Mouse (Mus musculus) left cerebral cortex, adult 9 months (tissue): ENCODE measurements around the gene Wfdc3.

Experiments
- DNase-seq, 2 experiments: peaks; one replicate each; pipeline ENCODE4 v3.0.0; 2022; ENCODE audit warnings: low spot score in 2 of 2

Gene Wfdc3

DNA sequence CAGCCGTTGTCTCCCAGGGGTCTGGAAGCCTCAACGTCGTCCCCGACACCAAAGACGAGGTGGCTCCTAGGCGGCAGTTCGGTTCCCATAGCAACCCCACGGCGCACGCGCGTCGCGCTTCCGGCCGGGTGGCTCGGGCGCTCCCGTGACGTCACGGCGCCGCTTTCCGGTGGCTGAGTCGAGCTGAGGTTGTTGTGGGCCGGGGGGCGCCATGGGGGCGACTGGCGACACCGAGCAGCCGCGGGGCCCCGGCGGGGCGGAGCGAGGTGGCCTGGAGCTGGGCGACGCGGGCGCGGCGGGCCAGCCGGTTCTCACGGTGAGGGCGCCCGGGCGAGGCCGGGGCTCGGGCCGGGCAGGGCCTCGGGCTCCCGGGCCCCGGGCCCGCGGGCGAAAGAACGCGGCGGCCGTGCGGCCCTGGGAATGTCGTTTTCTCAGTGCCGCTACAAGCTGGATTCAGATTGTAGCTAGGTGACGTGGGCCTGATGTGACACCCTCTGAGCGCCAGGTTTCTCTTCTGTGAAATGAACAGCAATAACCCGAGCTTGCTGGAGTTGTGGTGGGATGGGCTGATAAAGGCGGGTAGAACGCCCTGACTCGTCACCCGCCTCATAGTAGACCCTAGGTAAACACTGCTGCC is at the start of gene Wfdc3, which contains the start of gene Dnttip1:
Gene Wfdc3, minus strand, starts transcription at position 89 of the 637 bp plus-strand sequence.
Gene Dnttip1, plus strand, starts transcription at position 141 of the 637 bp plus-strand sequence.
- peak; percentile 74 to 91 for DNase-seq

DNA sequence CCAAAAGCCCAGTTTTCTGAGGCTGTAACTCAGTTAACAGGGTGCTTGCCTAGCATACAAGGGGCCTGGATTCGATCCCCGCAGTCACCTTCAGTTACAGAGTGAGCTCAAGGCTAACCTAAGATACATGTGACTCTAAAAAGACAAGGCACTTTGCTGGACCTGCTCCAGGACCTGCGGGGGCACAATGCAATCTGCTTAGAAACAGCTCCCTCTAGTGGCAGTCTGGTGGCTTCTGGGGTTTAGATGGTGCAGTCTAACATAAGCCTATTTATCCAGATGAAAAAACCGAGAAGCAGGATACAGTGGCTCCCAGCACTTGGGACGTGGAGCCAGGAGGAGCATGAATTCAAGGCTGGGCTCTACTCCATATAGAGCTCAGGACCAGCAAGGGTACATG is 48.6 kb upstream of the Wfdc3 start:
- peak in 1 of 2 experiments; percentile 86 for DNase-seq

DNA sequence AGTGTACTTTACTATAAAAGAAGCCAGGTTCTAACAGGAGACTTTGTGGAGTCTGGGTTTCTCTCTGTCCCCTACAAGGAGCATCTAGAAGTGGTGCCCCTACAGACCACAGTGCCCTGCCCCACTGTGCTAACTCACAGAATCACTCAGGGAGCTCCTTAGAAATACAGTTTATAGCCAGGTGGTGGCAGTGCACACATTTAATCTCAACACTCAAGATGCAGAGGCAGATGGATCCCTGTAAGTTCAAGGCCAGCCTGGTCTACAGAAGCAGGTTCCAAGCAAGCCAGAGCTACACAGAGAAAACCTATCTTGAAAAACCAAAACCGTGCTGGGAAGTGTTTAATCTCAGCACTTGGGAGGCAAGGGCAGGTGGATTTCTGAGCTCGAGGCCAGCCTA is 48.0 kb upstream of the Wfdc3 start:
- DNase-seq: no peak

DNA sequence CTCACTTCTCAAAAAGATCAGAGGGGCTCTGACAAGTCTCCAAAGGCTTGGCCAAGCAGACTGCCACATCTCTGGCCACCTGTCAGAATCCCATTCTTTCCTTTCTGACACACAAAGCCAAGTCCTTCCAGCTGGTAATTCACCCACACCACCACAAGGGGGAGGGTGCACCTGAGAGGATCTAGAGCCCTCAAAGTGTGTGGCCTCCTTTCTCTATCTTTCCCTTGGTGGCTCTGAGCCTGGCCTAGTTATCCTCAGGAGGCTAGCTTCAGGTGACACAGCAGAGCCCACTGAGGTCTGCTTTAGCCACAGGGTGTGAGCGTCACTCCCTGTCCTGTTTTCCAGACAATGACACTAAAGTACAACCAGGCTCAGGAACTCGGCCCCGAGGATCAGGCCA is 47.5 kb upstream of the Wfdc3 start:
- DNase-seq: peak in 1 of 2 experiments; percentile 70

DNA sequence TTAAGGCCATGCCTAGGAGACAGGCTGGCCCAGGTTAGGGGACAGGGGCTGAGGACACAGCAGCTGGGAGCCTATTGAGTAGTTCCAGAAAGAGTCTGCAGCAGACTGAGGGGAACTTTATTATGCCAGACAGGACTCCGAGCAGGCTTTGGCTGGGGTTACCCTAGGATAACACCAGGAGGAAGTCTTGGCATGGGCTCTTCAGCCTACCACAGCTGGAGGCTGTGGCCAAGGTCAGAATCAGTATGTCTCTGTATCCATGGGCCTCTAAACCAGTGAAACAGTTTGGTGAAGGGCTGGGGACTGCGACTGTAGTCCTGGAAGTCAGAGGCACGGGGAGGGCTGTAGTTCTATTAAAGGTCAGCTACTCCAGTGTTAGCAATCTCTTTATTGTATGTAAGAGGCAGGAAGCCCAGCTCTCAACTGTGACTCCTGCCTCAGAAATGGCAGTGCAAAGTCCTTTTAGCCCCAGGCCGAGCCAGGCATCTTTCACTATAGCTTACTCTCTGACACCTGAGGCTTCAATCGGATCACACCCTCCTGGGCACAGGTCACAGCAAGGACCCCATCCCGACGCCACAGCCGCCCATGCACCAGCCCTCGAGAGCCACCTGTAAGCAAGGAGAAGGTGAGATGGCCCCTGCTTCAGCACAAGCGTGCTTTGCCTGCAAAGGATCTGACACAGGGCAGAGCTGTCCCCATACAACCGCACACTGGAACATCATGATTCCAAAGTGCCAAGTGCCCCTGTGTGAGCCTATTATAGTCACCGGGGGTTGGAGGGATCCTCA is 46.9 kb upstream of the Wfdc3 start:
- DNase-seq: no peak

DNA sequence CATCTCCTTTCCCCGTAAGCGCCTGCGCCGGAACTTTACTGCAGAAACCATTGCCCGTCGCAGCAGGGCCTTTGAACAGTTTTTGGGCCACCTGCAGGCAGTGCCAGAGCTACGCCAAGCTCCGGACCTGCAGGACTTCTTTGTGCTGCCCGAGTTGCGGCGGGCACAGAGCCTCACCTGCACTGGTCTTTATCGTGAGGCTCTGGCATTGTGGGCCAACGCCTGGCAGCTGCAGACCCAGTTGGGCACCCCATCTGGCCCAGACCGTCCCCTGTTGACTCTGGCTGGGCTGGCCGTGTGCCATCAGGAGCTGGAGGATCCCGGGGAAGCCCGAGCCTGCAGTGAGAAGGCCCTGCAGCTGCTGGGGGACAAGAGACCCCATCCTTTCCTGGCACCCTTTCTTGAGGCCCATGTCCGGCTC is 46.1 kb upstream of the Wfdc3 start:
- no peak for DNase-seq

DNA sequence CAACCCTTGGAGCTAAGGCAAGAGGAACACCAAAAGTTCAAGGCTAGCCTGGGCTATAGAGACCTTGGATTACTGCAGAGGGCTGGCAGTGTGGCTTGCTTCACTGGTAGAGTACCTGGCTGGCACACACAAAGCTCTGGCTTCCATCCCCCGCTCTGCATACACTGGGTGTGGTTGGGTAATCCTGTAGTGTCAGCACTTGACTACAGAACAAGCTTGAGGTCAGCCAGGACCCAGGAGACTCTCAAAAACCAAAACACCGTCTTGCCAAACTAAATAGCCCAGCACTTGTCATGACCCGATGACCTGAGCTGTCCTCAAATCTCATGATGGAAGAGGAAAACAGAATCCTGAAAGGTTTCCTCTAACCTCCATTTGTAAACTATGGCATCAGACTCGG is 44.7 kb upstream of the Wfdc3 start:
- DNase-seq: no peak

DNA sequence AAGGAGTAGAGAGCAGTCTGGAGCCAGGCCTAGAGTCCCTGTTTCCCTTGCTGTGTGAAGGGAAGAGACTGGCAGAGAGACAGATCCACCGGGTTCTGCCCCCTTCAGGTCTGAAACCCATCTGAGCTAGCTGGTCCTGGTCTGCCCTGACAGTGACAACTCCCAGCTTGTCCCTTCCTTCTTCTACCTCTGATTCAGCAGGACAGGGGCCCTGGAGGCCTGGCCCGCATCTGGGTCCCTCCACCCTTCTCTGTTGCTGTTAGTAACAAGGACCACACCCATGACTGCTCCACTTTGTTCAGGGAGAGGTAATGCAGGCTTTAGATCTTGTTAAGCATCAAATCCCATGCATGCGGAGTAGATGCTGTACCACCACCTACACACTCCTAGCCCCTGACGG is 42.7 kb upstream of the Wfdc3 start:
- DNase-seq: no peak

DNA sequence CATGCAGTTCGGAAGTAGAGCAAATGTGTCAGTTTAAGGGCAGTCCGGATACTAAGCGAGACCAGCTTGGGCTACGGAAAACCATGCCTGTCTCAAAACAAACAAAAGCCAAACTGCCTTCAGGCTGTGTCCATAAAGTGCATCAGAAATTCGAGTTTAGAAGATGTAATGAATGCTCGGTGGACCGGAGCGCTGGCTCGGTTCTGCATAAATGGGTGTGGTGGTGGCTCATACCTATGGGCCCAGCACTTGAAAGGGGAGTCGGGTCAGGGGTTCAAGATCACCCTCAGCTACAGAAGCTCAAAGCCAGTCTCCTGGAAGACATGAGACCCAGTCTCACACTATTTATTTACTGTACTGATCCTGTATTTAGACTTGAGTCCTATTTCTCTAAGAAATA is 42.0 kb upstream of the Wfdc3 start:
- DNase-seq: no peak

DNA sequence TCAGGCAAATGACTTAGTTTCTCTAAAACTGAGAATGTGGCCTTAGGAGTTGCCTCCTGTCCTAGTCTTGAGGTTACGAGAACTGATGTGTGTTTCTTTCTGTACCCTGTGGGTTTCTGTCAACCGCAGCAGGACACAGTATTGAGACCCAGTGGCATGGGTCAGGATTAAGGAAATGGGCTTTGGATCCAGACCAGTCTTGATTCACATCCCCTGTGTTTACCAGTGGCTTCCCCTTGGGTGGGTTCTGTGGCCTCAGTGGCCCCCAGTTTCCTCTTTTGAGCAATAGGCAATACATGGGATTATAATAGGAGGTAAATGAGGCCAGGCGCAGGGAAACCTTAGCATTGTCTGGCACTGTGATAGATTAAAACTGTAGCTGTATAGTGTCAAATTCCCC is 41.3 kb upstream of the Wfdc3 start:
- no peak for DNase-seq

DNA sequence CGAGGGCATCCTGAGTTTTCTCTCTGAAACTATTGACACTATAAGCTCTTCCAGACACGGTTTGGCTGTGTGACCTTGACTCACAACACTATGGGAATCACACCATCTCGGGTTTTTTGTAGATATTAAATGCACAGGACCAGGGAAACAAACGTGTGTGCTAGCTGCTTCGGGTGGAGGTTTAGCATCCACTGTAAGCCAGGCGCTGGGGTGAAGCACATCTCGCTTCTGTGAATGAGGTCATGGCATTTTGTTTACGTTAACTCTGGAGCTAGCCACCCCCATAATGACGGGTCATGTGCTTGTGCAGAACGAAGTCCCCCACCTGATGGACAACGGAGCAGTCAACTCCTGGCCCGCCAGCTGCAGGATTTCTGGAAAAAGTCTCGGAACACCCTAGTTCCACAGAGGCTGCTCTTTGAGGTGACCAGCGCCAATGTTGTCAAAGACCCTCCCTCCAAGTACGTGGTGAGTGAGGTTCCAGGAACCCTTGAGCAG is 40.7 kb upstream of the Wfdc3 start:
- DNase-seq: no peak

DNA sequence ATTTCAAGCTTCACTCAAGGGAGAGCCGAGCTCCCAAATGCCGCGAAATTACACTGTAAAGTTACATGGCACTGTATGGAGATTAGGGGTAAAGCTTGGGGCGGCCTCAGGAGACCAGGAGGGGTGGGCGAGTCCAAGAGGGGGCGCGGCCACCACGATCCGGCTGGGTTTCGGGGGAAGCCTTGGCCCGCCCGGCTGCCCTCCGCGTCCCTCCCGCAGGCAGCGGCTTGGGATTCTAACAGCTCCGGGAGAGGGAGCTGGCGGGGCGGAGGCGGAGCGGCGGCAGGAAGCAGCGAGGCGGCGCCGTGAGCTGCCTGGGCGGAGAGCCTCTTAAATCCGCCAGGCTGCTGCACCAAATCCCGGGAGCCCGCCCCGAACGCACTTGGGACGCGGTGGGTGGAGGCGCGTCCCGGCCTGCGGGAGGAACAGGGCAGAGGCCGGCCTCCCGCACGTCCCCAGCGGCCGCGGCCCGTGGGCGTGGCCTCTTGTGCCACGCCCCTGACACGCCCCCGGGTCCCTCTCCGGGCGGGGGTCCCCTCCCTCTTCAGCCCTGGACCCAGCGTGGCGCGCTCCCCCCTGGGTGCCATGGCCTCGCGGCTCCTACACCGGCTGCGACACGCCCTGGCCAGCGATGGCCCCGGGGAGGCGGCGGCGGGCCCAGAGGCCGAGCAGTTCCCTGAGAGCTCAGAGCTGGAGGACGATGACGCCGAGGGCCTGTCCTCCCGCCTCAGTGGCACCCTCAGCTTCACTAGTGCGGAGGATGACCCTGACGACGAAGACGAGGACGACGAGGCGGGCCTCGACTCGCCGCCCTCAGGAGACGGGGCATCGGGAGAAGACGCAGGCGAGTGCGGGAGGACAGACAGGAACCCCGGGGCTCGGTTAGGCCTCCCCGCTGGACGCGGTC is 40.0 kb upstream of the Wfdc3 start, which contains the start of gene Snx21:
Gene Snx21, plus strand, starts transcription at position 343 of the 907 bp plus-strand sequence.
- DNase-seq: peak; percentile 70 to 87

DNA sequence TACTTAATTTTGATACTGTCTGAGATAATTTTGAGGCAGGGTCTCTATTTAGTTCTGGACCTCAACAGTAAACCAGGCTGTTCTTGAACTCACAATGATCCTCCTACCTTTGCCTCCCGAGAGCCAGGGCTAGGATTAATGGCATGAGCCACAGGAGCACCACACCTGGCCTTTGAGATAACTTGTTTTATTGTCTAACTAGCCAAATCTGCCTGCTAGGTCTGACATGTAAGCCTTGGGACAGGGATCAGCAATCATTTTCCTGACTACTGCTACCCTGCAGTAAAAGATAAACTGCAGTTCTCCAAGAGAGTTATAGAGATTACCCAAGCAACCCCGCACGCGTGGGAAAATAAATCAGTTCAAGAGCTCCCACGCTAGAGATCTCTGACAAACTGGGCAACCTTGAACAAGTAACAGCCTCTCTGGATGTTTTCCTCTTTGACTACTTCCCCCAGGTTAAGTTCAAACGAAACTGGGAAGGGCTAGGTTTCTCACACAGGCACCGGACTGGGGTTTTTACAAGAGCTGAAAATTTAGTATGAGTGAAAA is 39.2 kb upstream of the Wfdc3 start:
- no peak for DNase-seq

DNA sequence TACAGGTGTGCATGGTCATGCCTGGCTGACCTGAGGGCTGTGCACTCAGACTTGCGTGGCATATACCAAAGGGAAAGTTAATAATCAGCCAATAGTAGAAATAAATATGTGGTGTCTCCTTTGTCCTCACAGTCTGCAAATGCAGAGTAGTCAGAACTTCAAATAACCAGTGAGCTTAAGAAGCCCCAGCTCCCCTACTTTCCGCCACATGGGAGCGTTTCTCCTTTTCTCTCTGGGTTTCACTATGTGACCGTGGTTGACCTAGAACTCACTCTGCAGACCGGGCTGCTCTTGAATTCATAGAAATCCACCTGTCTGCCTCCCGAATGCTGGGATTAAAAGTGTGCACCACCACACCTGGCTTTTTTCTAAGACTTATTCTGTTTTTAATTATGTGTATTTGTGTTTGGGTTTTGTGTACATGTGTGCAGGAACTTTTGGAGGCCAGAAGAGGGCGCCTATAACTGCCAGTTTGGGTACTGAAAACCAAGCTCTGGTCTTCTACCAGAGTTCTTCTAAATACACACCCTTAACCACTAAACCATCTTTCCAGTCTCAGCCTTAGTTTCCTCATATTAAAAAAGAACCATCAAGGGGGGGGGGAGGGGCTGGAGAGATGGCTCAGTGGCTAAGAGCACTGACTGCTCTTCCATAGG is 38.3 kb upstream of the Wfdc3 start:
- no peak for DNase-seq

DNA sequence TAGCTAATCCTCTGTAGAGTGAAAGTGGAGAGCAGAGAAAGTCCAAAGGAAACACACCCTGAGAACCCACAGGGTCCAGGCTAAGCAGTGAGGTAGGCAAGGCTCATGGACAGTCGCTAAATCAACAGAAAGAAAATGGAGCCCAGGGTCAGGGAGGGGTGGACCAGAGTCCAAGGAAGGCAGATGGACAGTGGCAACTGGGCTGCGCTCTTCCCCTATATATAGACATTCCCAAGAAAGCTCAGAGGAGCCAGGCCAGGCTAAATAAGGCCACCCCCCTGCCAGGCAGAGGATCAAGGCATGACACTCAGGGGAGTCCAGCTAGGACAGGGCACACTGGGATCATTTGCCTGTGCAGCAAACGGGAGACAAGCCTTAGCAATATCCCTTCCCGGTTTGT is 36.1 kb upstream of the Wfdc3 start:
- DNase-seq: no peak

DNA sequence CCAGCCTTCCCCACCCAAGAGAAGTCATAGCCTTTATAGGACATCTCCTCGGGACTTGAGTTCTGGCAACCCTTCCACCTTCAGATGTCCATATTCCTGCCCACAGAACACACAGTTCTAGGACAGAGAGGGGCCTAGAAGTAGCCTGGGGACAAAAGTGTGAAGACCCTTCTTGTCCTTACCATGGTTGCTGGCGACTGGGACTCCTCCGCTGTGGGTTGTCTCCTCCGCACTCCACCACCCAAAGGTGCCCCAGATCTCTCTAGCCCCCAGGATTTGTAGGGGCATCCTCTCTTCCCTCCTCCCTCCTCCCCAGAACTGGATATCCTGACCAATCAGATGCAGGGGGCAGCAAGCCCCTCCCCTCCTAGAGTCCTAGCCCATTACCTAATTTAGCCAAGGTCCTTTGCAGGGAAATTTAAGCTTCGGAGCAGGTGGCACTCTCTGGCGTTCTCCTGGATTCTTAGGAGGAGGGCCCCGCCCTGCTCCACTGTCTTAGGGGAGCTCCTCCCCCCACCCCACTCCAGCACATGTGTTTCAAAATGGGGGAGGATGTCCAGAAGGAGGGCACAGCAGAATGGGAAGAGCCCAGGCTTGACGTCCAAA is 33.9 kb upstream of the Wfdc3 start, which contains the start of gene Tnnc2:
Gene Tnnc2, minus strand, starts transcription at position 487 of the 606 bp plus-strand sequence.
- no peak for DNase-seq

DNA sequence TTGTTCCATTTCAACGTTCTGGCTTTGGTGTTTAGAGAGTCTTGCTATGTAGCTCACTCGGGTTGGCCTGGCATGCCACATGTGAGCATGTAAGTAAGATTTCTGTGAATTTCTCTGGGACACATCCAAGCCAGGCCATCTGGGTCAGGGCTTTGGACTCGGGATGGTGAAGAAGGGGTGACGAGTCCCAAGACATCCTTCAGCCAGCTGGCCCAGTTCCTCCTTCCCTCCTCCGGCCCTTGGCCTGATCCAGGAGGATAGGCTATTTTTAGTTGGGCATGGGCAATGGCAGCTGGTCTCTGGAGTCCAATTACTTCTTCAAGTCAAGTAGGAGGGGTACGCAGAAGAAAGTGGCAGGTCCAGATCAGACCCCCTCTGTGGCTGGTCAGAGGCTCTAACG is 33.1 kb upstream of the Wfdc3 start:
- no peak for DNase-seq

DNA sequence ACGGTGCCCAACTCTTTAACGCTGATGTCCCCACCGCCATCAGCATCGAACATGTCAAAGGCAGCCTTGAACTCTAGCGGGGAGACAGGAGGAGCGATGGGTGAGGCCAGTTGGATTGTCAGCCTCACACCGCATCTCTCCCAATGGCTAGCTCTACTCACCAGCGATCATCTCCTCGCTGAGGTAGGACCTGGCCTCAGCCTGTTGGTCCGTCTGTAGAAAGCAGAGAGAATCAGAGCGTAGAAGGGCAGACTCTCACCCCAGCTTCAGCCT is 32.2 kb upstream of the Wfdc3 start:
- no peak for DNase-seq

DNA sequence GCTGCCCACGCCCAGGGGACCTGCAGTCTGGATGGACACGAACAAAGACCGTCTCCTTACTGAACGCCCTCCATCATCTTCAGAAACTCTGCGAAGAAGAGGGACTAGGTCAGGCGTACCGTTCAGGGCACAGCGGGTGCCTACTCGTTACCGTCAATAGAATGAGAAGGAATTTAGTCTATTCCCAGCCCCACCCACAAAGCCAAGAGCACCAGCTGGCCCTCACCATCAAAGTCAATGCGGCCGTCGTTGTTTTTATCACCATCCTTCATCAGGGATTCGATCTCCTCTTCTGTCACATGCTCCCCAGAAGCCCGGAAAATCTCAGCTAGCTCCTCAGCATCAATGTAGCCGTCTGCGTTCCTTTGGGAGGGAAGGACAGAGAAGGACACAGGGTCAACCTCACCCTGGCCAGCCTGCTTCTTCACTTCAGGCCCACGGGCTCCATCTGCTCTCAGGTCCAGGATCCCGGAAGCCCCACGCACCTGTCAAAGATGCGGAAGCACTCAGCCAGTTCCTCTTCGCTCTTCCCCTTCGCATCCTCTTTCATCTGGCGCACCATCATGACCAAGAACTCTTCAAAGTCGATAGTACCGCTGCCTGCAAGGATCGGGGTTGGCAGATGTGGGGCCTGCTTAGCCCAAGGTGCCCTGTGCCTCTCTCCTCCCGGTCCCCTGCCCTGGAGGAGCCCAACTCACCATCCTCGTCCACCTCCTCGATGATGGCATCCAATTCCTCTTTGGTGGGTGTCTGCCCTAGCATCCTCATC is 31.7 kb upstream of the Wfdc3 start:
- DNase-seq: no peak

DNA sequence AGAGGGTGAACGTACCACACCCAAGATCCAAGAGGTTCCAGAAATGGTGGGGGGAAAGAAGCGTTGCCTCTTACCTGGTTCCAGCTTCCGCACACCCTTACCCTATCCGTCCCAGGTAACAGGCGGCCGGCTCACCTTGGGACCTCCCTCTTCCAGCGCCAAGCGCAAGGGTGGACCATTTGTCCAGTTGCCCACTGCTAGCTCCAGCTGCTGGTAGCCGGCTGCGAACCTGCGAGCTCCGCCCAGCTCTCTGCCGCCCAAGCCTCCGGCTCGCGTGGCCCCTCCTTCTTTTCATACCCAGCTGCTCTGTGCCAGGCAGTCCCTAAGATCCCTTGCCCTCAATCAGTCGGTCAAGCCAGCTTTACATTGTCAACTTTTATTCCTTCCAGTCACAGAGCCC is 31.1 kb upstream of the Wfdc3 start:
- no peak for DNase-seq
